Mouse (Mus musculus) forebrain, embryonic 11.5 days (tissue): ENCODE data around the gene Pou2f2. TPM values are rescaled to one million over a fixed set of nuclear protein-coding genes. Genes with fewer than 3 reads are reported as not detected.

Experiments used
- ATAC-seq: fragments of 200-750 bp; cut with Nextera tagmentation; replicated peaks from 2 replicates; pipeline ENCODE4 v1.8.0; 2017; ENCODE audit warnings: moderate TSS enrichment; ENCODE audit not compliant: low FRiP score
- DNase-seq: peaks from one replicate; pipeline ENCODE4 v3.0.0-alpha.2; 2017; ENCODE audit warnings: low spot score
- H3K27ac ChIP-seq: fragments of 300-500 bp; sonication (generic); 2 replicates; pipeline ENCODE4 v1.5.1; 2014; ENCODE audit warnings: low read depth, low read length
- H3K27me3 ChIP-seq: fragments of 300-500 bp; sonication (generic); 2 replicates; pipeline ENCODE4 v1.6.1; 2014; ENCODE audit warnings: mild to moderate bottlenecking, low read length, mixed read lengths; ENCODE audit not compliant: control insufficient read depth, insufficient read depth
- H3K36me3 ChIP-seq: fragments of 300-500 bp; sonication (generic); 2 replicates; pipeline ENCODE4 v1.6.1; 2014; ENCODE audit warnings: mild to moderate bottlenecking, low read length, moderate library complexity, mixed read lengths; ENCODE audit not compliant: control insufficient read depth, insufficient read depth
- H3K4me1 ChIP-seq: fragments of 300-500 bp; sonication (generic); replicated peaks from 2 replicates; pipeline ENCODE4 v1.6.1; 2014; ENCODE audit warnings: low read length, mixed read lengths; ENCODE audit not compliant: control insufficient read depth, insufficient read depth
- H3K4me2 ChIP-seq: fragments of 300-500 bp; sonication (generic); 2 replicates; pipeline ENCODE4 v1.6.1; 2014; ENCODE audit warnings: low read depth, mild to moderate bottlenecking, low read length, moderate library complexity, mixed read lengths; ENCODE audit not compliant: severe bottlenecking
- H3K4me3 ChIP-seq: fragments of 300-500 bp; sonication (generic); 2 replicates; pipeline ENCODE4 v1.5.1; 2014; ENCODE audit warnings: low read depth, low read length
- H3K9ac ChIP-seq: fragments of 300-500 bp; sonication (generic); 2 replicates; pipeline ENCODE4 v1.6.1; 2014; ENCODE audit warnings: low read length
- H3K9me3 ChIP-seq: fragments of 300-500 bp; sonication (generic); 2 replicates; pipeline ENCODE4 v1.6.1; 2016; ENCODE audit warnings: low read length, mixed read lengths; ENCODE audit not compliant: control insufficient read depth
- WGBS: fragments of 180-500 bp; shearing (Covaris S2); extraction: QIAGEN DNeasy Blood & Tissue Kit; methylation state at CpG from one replicate; pipeline ENCODE4 v1.1.7; 2014; 5-methylcytosine and 5-hydroxymethylcytosine counted together
- polyA plus RNA-seq: library from polyadenylated mRNA; unstranded; fragments of >200 nt; fragmentation: Nextera tagmentation; extraction: Ambion mirVana; gene quantifications from 2 replicates; pipeline ENCODE4 v1.2.1, GENCODE M21; 2014

Gene Pou2f2
- polyA plus RNA-seq, 1 experiment from 2014 or later: 16.8 TPM

GRCm38 (mm10) chr7:25166106-25166505 lies 13.4 kb downstream of the Pou2f2 start:
- H3K9ac ChIP-seq: no peak overlapping the region
- H3K27me3 ChIP-seq: no peaks in the 10 kb centered on the region
- H3K4me2 ChIP-seq: no peak overlapping the region
- DNase-seq (no peak), ATAC-seq (no peak)
- no peaks in the 10 kb centered on the region for H3K9me3 ChIP-seq
- H3K4me3 ChIP-seq: no peak overlapping the region
- H3K27ac ChIP-seq: no peak overlapping the region
- WGBS: 82% methylated on average over 5 of the region's 5 CpGs
- H3K4me1 ChIP-seq: no peaks in the 10 kb centered on the region
- no peaks in the 10 kb centered on the region for H3K36me3 ChIP-seq

DNA sequence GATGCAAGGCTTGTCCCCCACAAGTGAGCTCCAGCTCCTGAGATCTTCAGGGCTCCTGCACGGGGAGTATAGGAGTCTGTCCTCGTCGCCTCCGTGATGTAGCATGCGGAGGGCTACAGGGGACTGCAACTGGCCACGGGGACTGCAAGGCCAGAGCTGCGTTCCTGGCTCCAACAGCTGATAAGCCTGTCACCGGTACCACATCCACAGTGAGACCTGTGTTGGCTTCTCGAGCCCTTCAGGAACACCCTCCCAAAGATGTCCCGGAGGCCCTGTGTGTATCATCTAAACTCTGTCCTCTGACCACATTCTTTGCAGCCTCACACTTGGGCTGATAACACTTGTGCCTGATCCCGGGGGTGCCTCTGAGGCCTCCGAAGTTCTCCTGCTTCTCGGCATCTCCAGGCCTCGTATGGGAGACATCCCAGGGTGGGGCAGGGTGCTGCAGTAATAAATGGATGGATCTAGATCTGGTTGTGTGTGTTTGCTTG lies 23.3 kb downstream of the Pou2f2 start:
- Histone ChIP-seq H3K27ac (no peak overlapping the region), H3K4me3 (no peak overlapping the region), H3K9me3 (no peaks in the 10 kb centered on the region), H3K27me3 (no peaks in the 10 kb centered on the region), H3K4me1 (peaks cover 32% of the 10 kb centered on the region), H3K36me3 (no peaks in the 10 kb centered on the region), H3K4me2 (0 out of 2 replicates have a peak overlapping the region, but pooled peaks have one; percentile 28), H3K9ac (0 out of 2 replicates have a peak overlapping the region, but pooled peaks have one; percentile 3)
- no peak for ATAC-seq
- no peak for DNase-seq
- 34% methylated on average over 14 of the region's 14 CpGs for WGBS

GRCm38 (mm10) chr7:25155469-25156157 lies 23.9 kb downstream of the Pou2f2 start:
- Histone ChIP-seq H3K4me3 (no peak overlapping the region), H3K36me3 (no peaks in the 10 kb centered on the region), H3K27me3 (no peaks in the 10 kb centered on the region), H3K9me3 (no peaks in the 10 kb centered on the region), H3K4me1 (peaks cover 38% of the 10 kb centered on the region), H3K4me2 (0 out of 2 replicates have a peak overlapping the region, but pooled peaks have one; percentile 28), H3K27ac (no peak overlapping the region), H3K9ac (peak overlapping the region; percentile 20; the same call in 1 of the 2 replicates)
- no peak for DNase-seq
- ATAC-seq: 0 out of 2 replicates have a peak, but pooled peaks have one; percentile 4
- 9% methylated on average over 17 of the region's 17 CpGs for WGBS

GRCm38 (mm10) chr7:25154648-25155047 lies 24.9 kb downstream of the Pou2f2 start:
- Histone ChIP-seq H3K9ac (no peak overlapping the region), H3K9me3 (no peaks in the 10 kb centered on the region), H3K4me1 (peaks cover 48% of the 10 kb centered on the region), H3K4me3 (no peak overlapping the region), H3K4me2 (no peak overlapping the region), H3K27me3 (no peaks in the 10 kb centered on the region), H3K27ac (no peak overlapping the region), H3K36me3 (no peaks in the 10 kb centered on the region)
- ATAC-seq (no peak), DNase-seq (no peak)
- WGBS: 71% methylated on average over 4 of the region's 4 CpGs

DNA sequence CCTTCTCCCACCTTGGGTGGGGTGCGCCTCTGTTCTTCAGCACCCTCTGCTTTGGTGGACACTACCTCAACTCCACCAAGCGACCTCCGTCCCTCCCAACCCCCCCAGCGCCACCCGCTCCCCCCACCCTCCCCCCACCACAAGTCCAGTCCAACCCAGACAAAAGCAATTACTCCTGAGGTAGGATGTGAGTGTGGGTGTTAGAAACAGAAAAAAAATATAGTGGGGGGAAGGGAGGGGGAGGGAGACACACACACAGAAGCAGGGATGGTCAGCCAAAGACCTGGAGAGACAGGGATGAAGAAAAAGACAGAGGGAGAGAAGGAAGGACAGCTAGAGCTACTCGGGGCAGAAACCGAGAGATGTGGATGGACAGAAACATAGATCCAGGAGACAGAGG lies 25.7 kb downstream of the Pou2f2 start:
- 50% methylated on average over 7 of the region's 7 CpGs for WGBS

GRCm38 (mm10) chr7:25151916-25152556 lies 27.5 kb downstream of the Pou2f2 start:
- peak overlapping the region; percentile 15; the same call in 1 of the 2 replicates for H3K4me2 ChIP-seq
- ATAC-seq (no peak), DNase-seq (no peak)
- peak overlapping the region; percentile 27; the same call in 1 of the 2 replicates for H3K9ac ChIP-seq
- 29% methylated on average over 10 of the region's 10 CpGs for WGBS
- no peaks in the 10 kb centered on the region for H3K9me3 ChIP-seq
- H3K27me3 ChIP-seq: no peaks in the 10 kb centered on the region
- no peaks in the 10 kb centered on the region for H3K36me3 ChIP-seq
- peaks cover 48% of the 10 kb centered on the region for H3K4me1 ChIP-seq
- peak overlapping the region; percentile 57 for H3K27ac ChIP-seq
- 0 out of 2 replicates have a peak overlapping the region, but pooled peaks have one; percentile 2 for H3K4me3 ChIP-seq

More for the DNA sequence above, 25.7 kb downstream of the Pou2f2 start:
- Histone ChIP-seq H3K4me1 (peaks cover 48% of the 10 kb centered on the region), H3K36me3 (no peaks in the 10 kb centered on the region), H3K27me3 (no peaks in the 10 kb centered on the region), H3K9me3 (no peaks in the 10 kb centered on the region), H3K27ac (no peak overlapping the region), H3K4me3 (no peak overlapping the region), H3K9ac (0 out of 2 replicates have a peak overlapping the region, but pooled peaks have one; percentile 29), H3K4me2 (no peak overlapping the region)
- ATAC-seq: no peak
- no peak for DNase-seq

DNA sequence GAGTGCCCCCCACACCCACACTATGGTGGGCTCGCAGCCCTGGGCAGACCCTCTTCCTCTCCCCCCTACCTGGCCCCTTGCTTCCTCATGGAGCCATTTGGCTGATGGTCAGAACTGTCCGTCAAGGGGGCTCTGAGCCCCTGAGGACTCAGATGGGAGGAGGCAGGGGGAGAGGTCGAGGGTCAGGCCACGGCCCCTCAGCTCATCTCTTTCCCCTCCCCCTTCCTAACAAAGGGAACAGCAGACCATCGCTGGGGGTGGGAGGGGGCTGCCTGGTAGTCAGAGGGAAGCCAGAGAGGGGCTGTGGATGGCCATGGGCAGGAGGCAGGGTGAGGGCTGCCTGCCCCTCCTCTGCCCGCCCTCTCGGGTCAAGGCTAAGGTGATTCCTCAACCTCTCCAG lies 28.5 kb downstream of the Pou2f2 start:
- no peaks in the 10 kb centered on the region for H3K9me3 ChIP-seq
- no peaks in the 10 kb centered on the region for H3K27me3 ChIP-seq
- 2% methylated on average over 7 of the region's 7 CpGs for WGBS
- peak overlapping the region; percentile 70 for H3K27ac ChIP-seq
- DNase-seq (no peak), ATAC-seq (peak; percentile 61)
- H3K36me3 ChIP-seq: no peaks in the 10 kb centered on the region
- no peak overlapping the region for H3K4me3 ChIP-seq
- H3K9ac ChIP-seq: peak overlapping the region; percentile 27; the same call in 1 of the 2 replicates
- peak overlapping the region; percentile 37; the same call in 1 of the 2 replicates for H3K4me2 ChIP-seq
- H3K4me1 ChIP-seq: peaks cover 48% of the 10 kb centered on the region

GRCm38 (mm10) chr7:25150151-25150663 lies 29.3 kb downstream of the Pou2f2 start:
- Histone ChIP-seq H3K9ac (peak overlapping the region; percentile 23; the same call in 1 of the 2 replicates), H3K27me3 (no peaks in the 10 kb centered on the region), H3K4me2 (peak overlapping the region; percentile 37; the same call in 1 of the 2 replicates), H3K4me1 (peaks cover 41% of the 10 kb centered on the region), H3K36me3 (no peaks in the 10 kb centered on the region), H3K4me3 (no peak overlapping the region), H3K9me3 (no peaks in the 10 kb centered on the region), H3K27ac (peak overlapping the region; percentile 70)
- WGBS: under 1% methylated on average over 17 of the region's 18 CpGs
- DNase-seq (no peak), ATAC-seq (peak; percentile 45; the same call in 1 of the 2 replicates)
